Mouse (Mus musculus) hindbrain, embryonic 11.5 days (tissue): ENCODE data around the gene Adora2a. TPM values are rescaled to one million over a fixed set of nuclear protein-coding genes. Genes with fewer than 3 reads are reported as not detected.

Source experiments
- ATAC-seq: fragments of 200-750 bp; cut with Nextera tagmentation; 2 replicates; pipeline ENCODE4 v1.8.0; 2017; ENCODE audit warnings: mild to moderate bottlenecking, moderate TSS enrichment, moderate library complexity; ENCODE audit not compliant: low FRiP score
- DNase-seq: peaks from one replicate; pipeline ENCODE4 v3.0.0-alpha.2; 2015; ENCODE audit warnings: low spot score
- H3K27ac ChIP-seq: fragments of 300-500 bp; sonication (generic); 2 replicates; pipeline ENCODE4 v1.5.1; 2014; ENCODE audit warnings: mild to moderate bottlenecking, low read depth, low read length
- H3K27me3 ChIP-seq: fragments of 300-500 bp; sonication (generic); 2 replicates; pipeline ENCODE4 v1.6.1; 2014; ENCODE audit warnings: mild to moderate bottlenecking, low read length, moderate library complexity, mixed read lengths; ENCODE audit not compliant: control insufficient read depth, insufficient read depth
- H3K36me3 ChIP-seq: fragments of 300-500 bp; sonication (generic); 2 replicates; pipeline ENCODE4 v1.6.1; 2014; ENCODE audit warnings: mild to moderate bottlenecking, low read length, moderate library complexity, mixed read lengths; ENCODE audit not compliant: control insufficient read depth, insufficient read depth
- H3K4me1 ChIP-seq: fragments of 300-500 bp; sonication (generic); replicated peaks from 2 replicates; pipeline ENCODE4 v1.6.1; 2014; ENCODE audit warnings: low read length, mixed read lengths; ENCODE audit not compliant: control insufficient read depth, insufficient read depth
- H3K4me2 ChIP-seq: fragments of 300-500 bp; sonication (generic); replicated peaks from 2 replicates; pipeline ENCODE4 v1.6.1; 2014; ENCODE audit warnings: mild to moderate bottlenecking, low read depth, low read length
- H3K4me3 ChIP-seq: fragments of 300-500 bp; sonication (generic); 2 replicates; pipeline ENCODE4 v1.5.1; 2014; ENCODE audit warnings: low read depth, low read length
- H3K9ac ChIP-seq: fragments of 300-500 bp; sonication (generic); 2 replicates; pipeline ENCODE4 v1.6.1; 2014; ENCODE audit warnings: low read depth, low read length
- H3K9me3 ChIP-seq: fragments of 300-500 bp; sonication (generic); 2 replicates; pipeline ENCODE4 v1.6.1; 2016; ENCODE audit warnings: low read length; ENCODE audit not compliant: control insufficient read depth
- WGBS: fragments of 180-500 bp; shearing (Covaris S2); extraction: QIAGEN DNeasy Blood & Tissue Kit; methylation state at CpG from one replicate; pipeline ENCODE4 v1.1.7; 2014; 5-methylcytosine and 5-hydroxymethylcytosine counted together
- polyA plus RNA-seq: library from polyadenylated mRNA; unstranded; fragments of >200 nt; fragmentation: Nextera tagmentation; extraction: Ambion mirVana; gene quantifications from 2 replicates; pipeline ENCODE4 v1.2.1, GENCODE M21; 2014

The Adora2a gene
- polyA plus RNA-seq, 1 experiment from 2014 or later = 5.0 TPM

DNA sequence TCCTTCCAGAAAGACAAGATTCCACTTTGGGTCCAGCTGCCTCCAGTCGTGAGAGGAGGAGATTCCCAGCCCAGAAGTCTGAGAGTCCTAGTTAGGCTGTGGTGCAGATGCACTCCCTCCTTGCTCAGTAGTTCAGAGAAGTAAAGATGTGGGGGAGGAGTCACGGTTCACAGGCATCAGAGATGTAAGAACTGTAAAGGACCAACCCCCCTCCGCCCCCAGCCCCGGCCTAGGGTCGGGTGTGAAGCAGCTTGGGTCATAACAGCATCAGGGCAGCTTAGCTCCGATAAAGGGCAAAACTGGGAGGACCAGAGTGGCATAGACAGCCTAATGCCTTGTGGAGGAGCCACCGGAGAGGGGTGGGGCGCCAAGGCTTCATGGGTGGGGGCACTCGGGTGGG lies 205 bp upstream of the Adora2a start:
- Histone ChIP-seq H3K27ac (no peak overlapping the region), H3K27me3 (peaks cover 22% of the 10 kb centered on the region), H3K4me2 (peak overlapping the region; percentile 48), H3K4me3 (peak overlapping the region; percentile 37), H3K4me1 (no peaks in the 10 kb centered on the region), H3K9me3 (no peaks in the 10 kb centered on the region), H3K9ac (0 out of 2 replicates have a peak overlapping the region, but pooled peaks have one; percentile 34), H3K36me3 (0 out of 2 replicates have a peak, but pooled peaks cover 4% of the 10 kb centered on the region)
- 11% methylated on average over 9 of the region's 9 CpGs for WGBS
- DNase-seq (peak; percentile 27), ATAC-seq (peak; percentile 39)

DNA sequence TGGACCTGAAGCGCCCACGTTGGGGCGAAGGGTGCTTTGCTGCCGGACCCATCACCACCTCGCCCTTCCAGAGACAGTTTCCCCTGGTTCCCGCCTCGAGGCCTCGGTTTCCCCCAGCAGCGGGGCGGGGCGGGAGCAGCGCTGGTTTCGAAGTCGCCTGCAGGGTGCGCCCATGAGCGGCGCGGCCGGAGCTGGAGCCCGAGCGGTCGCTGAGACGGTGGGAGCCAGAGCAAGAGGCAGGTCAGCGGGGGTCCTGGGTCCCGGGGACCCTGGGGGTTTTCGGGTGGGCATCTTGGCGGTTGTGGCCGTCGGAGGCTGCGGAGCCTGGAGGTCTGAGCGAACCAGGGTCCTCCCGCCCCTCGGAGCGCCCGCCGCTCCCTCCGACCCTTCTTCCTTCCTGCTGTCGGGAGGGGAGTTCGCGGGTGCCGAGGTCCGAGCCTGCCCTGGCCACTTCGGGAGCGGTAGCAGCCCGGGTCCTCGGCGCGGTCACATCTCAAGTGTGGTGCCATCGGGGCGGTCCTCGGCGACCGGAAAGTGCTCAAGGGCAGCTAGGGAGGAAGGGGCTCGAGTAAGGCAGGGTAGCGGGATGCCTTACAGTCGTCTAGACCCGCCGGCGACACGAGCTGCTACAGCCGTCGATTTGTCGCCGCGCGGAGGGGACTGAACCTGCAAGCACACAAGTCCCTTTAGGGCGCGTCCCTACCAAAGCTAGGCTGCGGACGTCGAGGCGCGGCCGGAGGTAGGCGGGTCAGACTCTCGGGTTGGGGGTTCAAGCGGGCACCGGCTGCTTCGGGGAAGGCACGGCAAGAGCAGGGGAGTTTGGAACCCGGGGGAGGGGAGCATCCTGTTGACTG lies 458 bp downstream of the Adora2a start:
- ATAC-seq (peak; percentile 77), DNase-seq (peak; percentile 85)
- WGBS = 1% methylated on average over 68 of the region's 81 CpGs
- H3K9ac ChIP-seq = peak overlapping the region; percentile 34; the same call in 1 of the 2 replicates
- no peak overlapping the region for H3K27ac ChIP-seq
- no peaks in the 10 kb centered on the region for H3K9me3 ChIP-seq
- peak overlapping the region; percentile 37 for H3K4me3 ChIP-seq
- H3K27me3 ChIP-seq = peaks cover 22% of the 10 kb centered on the region
- H3K4me2 ChIP-seq = peak overlapping the region; percentile 48
- no peaks in the 10 kb centered on the region for H3K4me1 ChIP-seq
- H3K36me3 ChIP-seq = 0 out of 2 replicates have a peak, but pooled peaks cover 4% of the 10 kb centered on the region

DNA sequence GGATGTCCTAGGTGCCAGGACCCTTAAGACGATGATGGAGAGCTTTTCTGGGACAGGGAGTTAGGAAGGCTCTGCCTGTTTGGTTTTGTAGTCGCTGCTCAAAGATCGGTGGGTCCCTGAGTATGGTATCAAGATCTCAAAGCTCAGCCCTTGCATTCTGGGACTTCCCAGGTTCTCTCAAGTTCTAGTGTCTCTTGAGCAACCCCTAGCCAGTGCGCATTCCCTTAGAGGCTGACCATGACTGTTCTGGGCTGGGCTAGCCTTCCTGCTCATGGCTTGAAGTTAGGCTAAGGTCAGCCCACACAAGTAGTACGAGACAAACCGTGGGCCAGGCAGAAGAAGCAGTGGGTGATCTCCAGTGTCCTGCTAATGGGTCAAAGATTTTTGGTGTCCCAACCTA lies 1.5 kb downstream of the Adora2a start:
- no peak for ATAC-seq
- no peak overlapping the region for H3K4me3 ChIP-seq

DNA sequence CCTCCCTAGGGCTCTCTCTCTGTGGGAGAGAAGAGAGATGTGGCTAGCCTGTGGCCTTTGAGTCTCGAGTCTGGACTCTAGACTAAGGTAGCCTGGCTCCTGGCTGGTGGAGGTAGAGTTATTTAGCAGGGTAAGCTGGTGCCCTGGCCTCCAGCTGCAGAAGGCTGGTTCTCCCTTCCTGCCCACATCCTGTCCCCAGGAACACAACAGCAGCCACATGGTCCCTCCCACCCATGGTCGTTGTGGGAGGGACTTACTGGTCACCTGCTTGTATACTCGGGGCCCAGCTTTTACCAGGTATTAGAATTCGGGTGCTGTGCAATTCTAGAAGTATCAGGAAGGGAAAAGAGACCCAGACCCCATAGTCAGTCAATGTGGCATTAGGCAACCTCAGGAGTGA lies 3.6 kb downstream of the Adora2a start:
- Histone ChIP-seq H3K4me2 (no peak overlapping the region), H3K4me3 (no peak overlapping the region), H3K36me3 (no peaks in the 10 kb centered on the region), H3K9me3 (no peaks in the 10 kb centered on the region), H3K27ac (no peak overlapping the region), H3K9ac (no peak overlapping the region), H3K27me3 (peaks cover 22% of the 10 kb centered on the region), H3K4me1 (no peaks in the 10 kb centered on the region)
- ATAC-seq (no peak), DNase-seq (no peak)
- 71% methylated on average over 4 of the region's 4 CpGs for WGBS

More for the DNA sequence above, 1.5 kb downstream of the Adora2a start:
- H3K27me3 ChIP-seq = peaks cover 22% of the 10 kb centered on the region
- no peaks in the 10 kb centered on the region for H3K9me3 ChIP-seq
- 79% methylated on average over 6 of the region's 6 CpGs for WGBS
- H3K4me1 ChIP-seq = no peaks in the 10 kb centered on the region
- no peaks in the 10 kb centered on the region for H3K36me3 ChIP-seq
- H3K27ac ChIP-seq = no peak overlapping the region
- no peak overlapping the region for H3K9ac ChIP-seq
- no peak overlapping the region for H3K4me2 ChIP-seq
- DNase-seq = no peak

DNA sequence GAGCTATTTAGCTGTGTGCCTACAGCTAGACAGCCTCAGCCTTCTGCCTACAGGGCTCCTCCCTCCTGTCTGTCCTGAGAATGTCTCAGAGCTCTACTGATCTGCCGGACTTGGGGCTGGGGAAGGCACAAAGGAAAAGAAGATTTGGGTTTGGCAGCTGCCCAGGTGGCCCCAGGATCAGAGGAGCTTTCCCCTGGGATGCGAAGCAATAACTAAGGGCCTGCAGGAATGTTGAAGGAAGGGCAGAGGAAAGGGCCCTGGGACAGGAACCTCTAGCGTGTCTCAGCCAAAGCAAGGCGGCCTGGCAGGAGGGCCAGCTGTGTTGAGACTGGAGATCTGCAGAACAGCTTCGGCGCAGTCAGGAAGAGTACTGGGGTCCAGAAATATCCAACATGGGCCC lies 6.3 kb downstream of the Adora2a start:
- ATAC-seq (no peak), DNase-seq (no peak)
- WGBS = 65% methylated on average over 6 of the region's 6 CpGs
- Histone ChIP-seq H3K9ac (no peak overlapping the region), H3K27me3 (peaks cover 7% of the 10 kb centered on the region; the same call in 1 of the 2 replicates), H3K9me3 (no peaks in the 10 kb centered on the region), H3K27ac (no peak overlapping the region), H3K4me2 (no peak overlapping the region), H3K4me3 (no peak overlapping the region), H3K4me1 (no peaks in the 10 kb centered on the region), H3K36me3 (no peaks in the 10 kb centered on the region)

- Histone ChIP-seq H3K27me3 (no peaks in the 10 kb centered on the region), H3K9ac (no peak overlapping the region), H3K4me3 (no peak overlapping the region), H3K27ac (no peak overlapping the region), H3K9me3 (no peaks in the 10 kb centered on the region), H3K36me3 (no peaks in the 10 kb centered on the region), H3K4me2 (no peak overlapping the region), H3K4me1 (no peaks in the 10 kb centered on the region; the same call in 1 of the 2 replicates)
- ATAC-seq = no peak
- no peak for DNase-seq
- WGBS = 91% methylated on average over 8 of the region's 8 CpGs
Measured at GRCm38 (mm10) chr10:75323986-75324385, 7.3 kb downstream of the Adora2a start.

- Histone ChIP-seq H3K36me3 (no peaks in the 10 kb centered on the region), H3K4me2 (no peak overlapping the region), H3K4me3 (no peak overlapping the region), H3K9ac (no peak overlapping the region), H3K27ac (no peak overlapping the region), H3K27me3 (no peaks in the 10 kb centered on the region), H3K9me3 (no peaks in the 10 kb centered on the region), H3K4me1 (no peaks in the 10 kb centered on the region; the same call in 1 of the 2 replicates)
- ATAC-seq = no peak
- 67% methylated on average over 10 of the region's 10 CpGs for WGBS
- DNase-seq = no peak
Measured at GRCm38 (mm10) chr10:75324391-75324790, 7.7 kb downstream of the Adora2a start.

- no peak for ATAC-seq
- Histone ChIP-seq H3K4me3 (no peak overlapping the region), H3K27ac (no peak overlapping the region), H3K9me3 (no peaks in the 10 kb centered on the region), H3K4me1 (no peaks in the 10 kb centered on the region; the same call in 1 of the 2 replicates), H3K27me3 (no peaks in the 10 kb centered on the region), H3K4me2 (no peak overlapping the region), H3K36me3 (no peaks in the 10 kb centered on the region), H3K9ac (no peak overlapping the region)
- DNase-seq = no peak
- WGBS = 94% methylated on average over 23 of the region's 23 CpGs
Measured at GRCm38 (mm10) chr10:75325821-75326220, 9.1 kb downstream of the Adora2a start.

- H3K4me1 ChIP-seq = no peaks in the 10 kb centered on the region; the same call in 1 of the 2 replicates
- H3K9me3 ChIP-seq = no peaks in the 10 kb centered on the region
- H3K4me3 ChIP-seq = no peak overlapping the region
- no peaks in the 10 kb centered on the region for H3K27me3 ChIP-seq
- no peak overlapping the region for H3K4me2 ChIP-seq
- H3K9ac ChIP-seq = no peak overlapping the region
- no peak for ATAC-seq
- H3K36me3 ChIP-seq = no peaks in the 10 kb centered on the region
- WGBS = 90% methylated on average over 3 of the region's 3 CpGs
- DNase-seq = no peak
- no peak overlapping the region for H3K27ac ChIP-seq
Measured at GRCm38 (mm10) chr10:75326553-75326952, 9.9 kb downstream of the Adora2a start.
